Mouse (Mus musculus): ENCODE data around the gene Angel1. TPM values are rescaled to one million over a fixed set of nuclear protein-coding genes. Genes with fewer than 3 reads are reported as not detected.

The Angel1 gene
- total RNA-seq, 1 experiment from 2014 or later: 1.7 TPM

DNA sequence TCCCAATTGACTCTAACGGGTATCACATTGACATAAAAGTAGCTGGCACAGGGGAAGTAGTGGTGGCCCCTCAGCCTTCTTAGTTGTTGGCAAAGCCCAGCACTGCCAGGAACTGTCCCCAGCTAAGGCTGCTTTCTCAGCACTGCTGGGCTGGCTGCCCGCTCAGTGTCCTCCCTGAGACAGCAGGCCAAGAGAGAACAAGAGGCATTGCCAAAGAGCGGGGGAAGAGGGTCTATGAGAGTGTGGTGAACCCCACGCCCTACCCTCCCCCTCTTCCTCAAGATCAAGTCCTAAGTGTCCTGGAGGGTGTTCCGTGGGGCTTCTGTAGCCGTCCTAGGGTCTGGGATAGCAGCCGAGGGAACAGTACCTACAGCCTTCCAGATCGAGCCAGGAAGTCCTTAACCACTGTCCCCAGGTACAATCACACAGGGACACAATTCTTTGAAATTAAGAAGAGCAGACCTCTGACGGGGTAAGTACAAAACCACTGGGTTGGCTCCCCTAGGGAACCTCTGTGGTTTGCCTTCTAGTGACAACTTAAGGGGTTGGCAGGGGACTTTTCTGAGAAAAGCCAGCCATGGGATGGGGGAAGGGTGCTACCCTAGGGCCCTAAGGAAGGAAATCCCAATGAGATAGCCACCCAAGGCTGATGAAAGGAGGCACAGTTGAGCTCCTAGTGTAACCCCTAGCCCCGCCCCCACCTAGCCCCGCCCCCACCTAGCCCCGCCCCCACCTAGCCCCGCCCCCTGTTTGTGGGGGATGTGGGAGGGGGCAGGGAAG, 39.5 kb downstream of the Angel1 start:
- peak; percentile 65 to 67 for ATAC-seq (replicated peaks in 1 of 2; ENCODE audit: insufficient read depth in 1 of 2, low FRiP score in 2 of 2, low TSS enrichment in 1 of 2, low read depth in 1 of 2, poor library complexity in 2 of 2, severe bottlenecking in 2 of 2)

DNA sequence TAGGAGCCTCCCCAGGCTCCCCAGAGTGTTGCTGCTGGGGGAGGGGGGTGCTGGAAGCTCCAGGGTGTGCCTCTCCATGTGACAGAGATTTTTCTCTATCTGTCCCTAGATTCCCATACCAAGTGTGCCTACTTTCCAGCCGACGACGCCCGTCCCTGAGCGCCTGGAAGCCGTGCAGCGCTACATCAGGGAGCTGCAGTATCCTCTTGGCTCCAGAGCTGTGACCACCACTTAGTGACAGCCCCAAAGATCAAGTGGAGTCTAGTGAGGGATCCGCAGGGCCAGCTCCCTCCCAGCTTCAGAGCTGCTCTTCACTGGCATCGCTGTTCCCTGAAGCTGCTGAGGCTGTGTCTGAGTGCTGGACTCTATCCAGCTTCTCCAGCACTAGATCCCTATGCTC, 41.0 kb downstream of the Angel1 start:
- no peak for ATAC-seq (replicated peaks in 1 of 2; ENCODE audit: insufficient read depth in 1 of 2, low FRiP score in 2 of 2, low TSS enrichment in 1 of 2, low read depth in 1 of 2, poor library complexity in 2 of 2, severe bottlenecking in 2 of 2)

DNA sequence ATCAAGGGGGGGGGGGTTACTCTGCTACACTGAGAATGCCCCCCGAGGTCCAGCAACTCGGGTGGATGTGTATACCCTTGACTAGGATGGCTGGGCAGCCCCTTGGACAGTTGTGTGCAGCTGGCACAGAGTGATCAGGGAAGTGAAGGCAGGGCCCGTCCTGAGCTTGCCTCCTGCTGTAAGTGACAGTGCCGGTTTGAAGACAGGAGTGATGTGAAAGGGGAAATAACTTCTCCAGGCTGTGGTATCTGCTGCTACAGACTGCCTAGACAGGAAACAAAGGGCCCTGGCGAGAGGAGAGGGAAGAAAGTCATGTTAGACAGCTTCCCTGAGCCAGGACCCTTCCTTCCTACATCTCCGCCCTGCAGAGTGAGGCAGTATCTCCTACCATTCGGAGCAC, 42.6 kb downstream of the Angel1 start:
- ATAC-seq (replicated peaks in 1 of 2; ENCODE audit: insufficient read depth in 1 of 2, low FRiP score in 2 of 2, low TSS enrichment in 1 of 2, low read depth in 1 of 2, poor library complexity in 2 of 2, severe bottlenecking in 2 of 2): peak; percentile 46 to 62; a peak in 3 of 4 replicates

DNA sequence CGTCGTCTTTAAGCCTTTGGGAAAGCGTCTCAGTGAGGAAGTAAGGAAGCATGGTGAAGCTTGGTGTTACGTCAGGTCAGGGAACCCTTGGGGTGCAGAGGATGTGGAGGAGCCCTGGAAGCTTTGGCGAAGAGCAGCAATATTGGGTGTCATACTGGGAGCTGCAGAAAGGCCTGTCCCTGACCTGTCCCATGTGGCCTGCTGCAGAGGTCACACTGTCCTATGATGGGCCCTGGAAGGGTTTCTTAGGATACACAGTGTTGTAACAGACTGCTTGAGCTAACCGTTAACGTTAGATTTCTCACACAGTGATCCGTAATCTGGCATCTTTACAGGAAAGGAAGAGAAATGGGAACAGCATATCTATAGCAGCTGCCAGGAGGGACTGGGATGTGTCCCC, 44.1 kb downstream of the Angel1 start:
- no peak for ATAC-seq (replicated peaks in 1 of 2; ENCODE audit: insufficient read depth in 1 of 2, low FRiP score in 2 of 2, low TSS enrichment in 1 of 2, low read depth in 1 of 2, poor library complexity in 2 of 2, severe bottlenecking in 2 of 2)

DNA sequence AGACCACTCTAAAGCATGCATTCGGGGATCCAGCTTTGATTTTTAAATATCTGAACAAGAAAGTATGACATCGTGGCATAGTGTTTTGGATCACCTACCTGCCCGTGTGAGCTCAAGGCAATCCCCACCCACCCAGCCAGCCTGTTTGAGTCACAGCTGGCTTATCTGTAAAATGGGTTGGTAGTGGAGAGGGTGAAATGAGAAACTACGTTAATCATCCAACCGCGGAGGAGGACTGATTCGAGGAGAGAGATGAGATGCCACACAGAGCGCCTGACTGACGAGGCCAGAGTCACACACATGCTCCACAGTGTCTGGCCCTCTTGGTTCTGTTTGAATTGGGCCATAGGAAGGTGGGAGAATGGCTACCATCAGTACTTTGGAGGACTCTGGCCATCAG, 44.6 kb downstream of the Angel1 start:
- ATAC-seq (replicated peaks in 1 of 2; ENCODE audit: insufficient read depth in 1 of 2, low FRiP score in 2 of 2, low TSS enrichment in 1 of 2, low read depth in 1 of 2, poor library complexity in 2 of 2, severe bottlenecking in 2 of 2): no peak

DNA sequence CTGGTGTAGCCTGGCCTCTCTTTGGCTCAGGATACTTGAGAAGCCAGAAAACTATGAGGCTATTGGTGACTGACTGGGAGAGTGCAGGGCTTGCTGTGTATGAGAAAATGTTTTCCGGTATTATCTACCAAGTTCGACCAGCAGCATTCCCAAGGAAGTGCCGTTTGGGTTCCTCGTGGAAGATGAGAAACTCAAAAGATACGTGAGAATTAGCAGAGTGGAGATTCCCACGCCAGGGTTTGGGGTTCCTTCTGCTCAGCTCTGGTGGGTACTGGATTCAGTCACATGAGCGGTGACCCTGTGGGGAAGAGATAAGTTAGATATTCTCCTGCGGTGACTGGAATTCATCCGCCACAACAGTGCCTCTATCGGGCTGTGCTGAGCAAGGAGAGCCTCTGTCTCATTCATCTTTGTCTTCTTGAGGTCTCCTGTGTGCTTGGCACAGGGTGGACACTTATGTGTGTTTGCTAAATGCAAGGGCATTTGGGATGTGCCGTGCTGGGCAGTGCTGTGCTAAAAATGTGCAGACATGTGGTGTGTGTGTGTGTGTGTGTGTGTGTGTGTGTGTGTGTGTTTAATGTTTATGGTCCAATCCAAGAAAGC, 45.6 kb downstream of the Angel1 start:
- no peak for ATAC-seq (replicated peaks in 1 of 2; ENCODE audit: insufficient read depth in 1 of 2, low FRiP score in 2 of 2, low TSS enrichment in 1 of 2, low read depth in 1 of 2, poor library complexity in 2 of 2, severe bottlenecking in 2 of 2)

DNA sequence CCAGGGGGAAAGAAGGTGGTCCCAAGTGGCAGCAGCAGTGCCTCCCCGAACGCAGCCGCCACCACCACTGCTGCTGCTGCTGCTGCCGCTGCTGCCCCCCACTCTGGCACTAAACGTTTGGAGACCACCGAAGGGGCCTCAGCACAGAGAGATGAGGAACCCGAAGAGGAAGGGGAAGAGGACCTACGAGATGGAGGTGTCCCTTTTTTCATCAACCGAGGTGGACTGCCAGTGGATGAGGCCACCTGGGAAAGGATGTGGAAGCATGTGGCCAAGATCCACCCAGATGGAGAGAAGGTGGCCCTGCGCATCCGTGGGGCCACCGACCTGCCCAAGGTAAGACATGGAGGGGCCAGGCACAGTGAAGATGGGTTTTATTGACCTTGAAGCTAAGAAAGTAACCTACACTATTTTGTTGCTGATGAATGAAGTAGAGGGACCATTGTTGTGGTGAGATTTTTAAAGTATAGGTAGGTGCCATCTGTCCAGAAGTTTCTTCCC, 46.2 kb downstream of the Angel1 start:
- no peak for ATAC-seq (replicated peaks in 1 of 2; ENCODE audit: insufficient read depth in 1 of 2, low FRiP score in 2 of 2, low TSS enrichment in 1 of 2, low read depth in 1 of 2, poor library complexity in 2 of 2, severe bottlenecking in 2 of 2)

DNA sequence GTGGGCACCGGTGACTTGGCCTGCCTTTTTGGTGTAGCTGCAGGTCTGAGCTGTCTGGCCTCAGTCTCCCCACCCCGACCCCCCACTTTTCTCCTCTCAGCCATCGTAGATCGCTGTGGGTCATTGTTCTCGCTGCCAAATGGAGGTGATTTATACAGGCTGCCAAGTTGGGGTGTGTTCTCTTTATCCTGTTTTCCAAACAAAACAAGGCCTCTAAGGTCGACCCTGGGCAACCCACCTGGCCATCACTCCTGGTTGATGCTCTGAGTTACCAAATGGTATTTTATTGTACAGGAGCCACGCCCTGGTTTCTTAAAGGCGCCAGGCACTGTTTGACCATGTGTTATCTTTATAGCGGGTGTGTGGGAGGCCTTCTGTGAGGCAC, 46.7 kb downstream of the Angel1 start:
- no peak for ATAC-seq (replicated peaks in 1 of 2; ENCODE audit: insufficient read depth in 1 of 2, low FRiP score in 2 of 2, low TSS enrichment in 1 of 2, low read depth in 1 of 2, poor library complexity in 2 of 2, severe bottlenecking in 2 of 2)

DNA sequence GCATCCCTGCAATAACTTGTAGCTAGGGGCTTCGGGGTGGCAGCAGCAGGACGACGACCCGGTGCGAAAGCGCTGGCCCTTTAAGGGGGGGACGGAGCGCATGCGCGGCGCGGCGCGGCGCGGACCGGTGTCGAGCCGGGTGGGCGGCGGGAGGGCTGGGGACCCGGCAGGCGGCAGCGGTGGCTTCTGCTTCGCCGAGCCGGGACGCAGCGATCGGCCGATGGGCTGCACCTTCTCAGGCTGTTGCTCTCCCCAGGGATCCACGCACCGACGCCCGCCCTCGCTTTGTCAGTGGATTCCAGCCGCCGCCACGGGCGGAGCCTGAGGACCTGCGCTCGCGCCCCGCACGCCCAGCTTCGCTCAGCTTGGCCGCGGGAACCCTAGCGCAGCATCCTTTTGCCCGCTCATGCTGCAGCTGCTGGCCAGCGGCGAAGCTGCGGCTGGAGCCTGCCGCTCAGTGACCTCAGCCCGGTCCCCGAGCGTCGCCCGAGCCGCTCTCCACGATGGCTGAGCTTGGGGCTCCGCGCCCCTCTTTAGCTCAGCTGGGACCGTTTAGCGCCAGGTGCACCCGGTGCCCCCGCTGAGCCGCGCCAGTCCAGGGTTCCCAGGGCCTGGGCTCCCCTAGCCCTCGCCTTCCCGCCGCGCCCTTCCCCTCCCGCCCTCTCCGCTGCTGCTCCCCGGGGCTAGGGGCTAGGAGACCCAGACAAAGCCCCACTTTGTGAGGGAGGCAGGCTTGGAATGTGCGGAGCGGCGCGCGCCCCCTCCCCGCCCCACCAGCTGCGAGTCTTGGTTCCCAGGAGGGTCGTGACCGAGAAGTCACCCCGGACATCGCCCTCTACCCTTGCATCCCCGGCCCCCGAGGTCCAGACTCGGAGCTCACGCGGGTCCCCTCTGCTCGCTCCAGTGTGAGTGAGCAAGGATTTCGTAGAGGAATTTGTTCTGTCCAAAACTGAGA, 47.4 kb downstream of the Angel1 start, which contains the start of gene Vash1:
Gene Vash1, plus strand, starts transcription at position 110 of the 955 bp plus-strand sequence.
- ATAC-seq (replicated peaks in 1 of 2; ENCODE audit: insufficient read depth in 1 of 2, low FRiP score in 2 of 2, low TSS enrichment in 1 of 2, low read depth in 1 of 2, poor library complexity in 2 of 2, severe bottlenecking in 2 of 2): peak in 1 of 2 experiments; percentile 47; a peak in 2 of 4 replicates

DNA sequence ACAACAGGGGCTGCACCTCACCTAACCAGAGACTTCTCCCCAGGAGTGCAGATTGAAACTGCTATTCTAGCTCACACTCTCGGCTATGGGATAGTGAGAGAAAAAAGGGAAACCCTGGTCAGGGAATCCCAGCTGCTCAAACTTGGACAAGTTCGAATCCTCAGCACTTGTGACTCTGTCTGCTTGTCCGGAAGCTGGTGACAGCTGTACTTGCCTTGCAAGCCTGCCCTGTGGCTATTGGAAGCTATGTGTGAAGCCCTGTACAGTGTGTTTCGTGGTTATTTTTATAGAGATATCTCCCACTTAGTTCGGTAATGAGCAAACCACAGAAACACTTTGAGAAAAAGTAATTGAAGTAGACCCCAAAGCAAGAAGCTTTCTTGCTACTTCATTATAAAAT, 53.8 kb downstream of the Angel1 start:
- ATAC-seq (replicated peaks in 1 of 2; ENCODE audit: insufficient read depth in 1 of 2, low FRiP score in 2 of 2, low TSS enrichment in 1 of 2, low read depth in 1 of 2, poor library complexity in 2 of 2, severe bottlenecking in 2 of 2): no peak

DNA sequence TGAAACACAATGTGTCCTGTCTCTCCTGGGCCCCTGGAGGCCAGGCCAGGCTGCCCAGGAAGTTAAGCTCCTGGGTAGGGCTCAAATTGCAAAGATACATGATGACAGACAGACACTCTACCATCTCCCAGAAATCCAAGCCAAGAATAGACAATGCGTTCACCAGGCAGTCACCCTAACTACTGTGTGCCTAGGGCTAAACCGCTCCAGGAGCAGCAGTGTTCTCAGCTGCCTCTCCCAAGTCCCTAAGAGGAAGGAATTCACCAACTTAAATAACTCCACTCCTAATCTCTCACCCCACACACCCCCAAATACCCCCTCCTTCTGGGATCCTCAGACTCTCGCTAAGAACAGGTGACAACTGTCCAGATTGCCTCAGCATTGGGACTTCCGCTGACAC, 54.2 kb downstream of the Angel1 start:
- ATAC-seq (replicated peaks in 1 of 2; ENCODE audit: insufficient read depth in 1 of 2, low FRiP score in 2 of 2, low TSS enrichment in 1 of 2, low read depth in 1 of 2, poor library complexity in 2 of 2, severe bottlenecking in 2 of 2): no peak

DNA sequence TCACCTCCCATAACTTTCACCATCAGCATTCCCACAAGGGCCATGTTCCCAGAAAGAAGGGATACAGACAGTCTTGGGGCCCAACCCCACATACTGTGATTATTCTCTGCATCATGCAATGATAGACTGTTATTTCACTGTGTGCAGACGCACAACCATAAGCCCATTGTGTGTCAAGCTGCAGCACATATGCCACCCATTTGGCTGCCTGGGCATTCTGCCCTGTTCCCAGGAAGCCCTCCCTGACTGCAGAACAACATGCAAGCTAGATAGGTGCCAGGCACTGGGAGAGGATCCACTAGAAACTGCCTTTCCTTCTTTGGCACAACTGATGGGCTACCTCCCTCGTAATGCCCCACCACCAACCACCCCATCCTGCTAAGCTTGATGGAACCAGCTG, 57.9 kb downstream of the Angel1 start:
- no peak for ATAC-seq (replicated peaks in 1 of 2; ENCODE audit: insufficient read depth in 1 of 2, low FRiP score in 2 of 2, low TSS enrichment in 1 of 2, low read depth in 1 of 2, poor library complexity in 2 of 2, severe bottlenecking in 2 of 2)

DNA sequence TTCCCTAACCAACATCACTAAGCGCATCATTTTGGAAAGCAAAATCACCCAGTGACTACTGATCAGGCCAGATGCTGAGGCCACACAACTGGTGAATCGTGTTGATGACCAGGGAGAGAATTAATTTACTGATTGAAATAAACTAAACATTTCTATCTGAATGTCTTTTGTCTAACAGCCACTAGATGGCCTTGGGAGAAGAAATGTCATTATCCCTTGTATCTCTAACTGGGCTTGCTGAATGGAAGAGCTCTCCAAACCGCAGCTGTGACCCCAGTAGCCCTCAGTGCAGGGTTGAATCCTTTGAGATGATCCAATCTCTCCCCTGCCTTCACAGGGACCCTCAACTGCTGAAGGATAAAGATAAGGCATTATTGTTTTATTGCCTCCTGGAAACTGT, 60.6 kb downstream of the Angel1 start:
- 0 out of 4 replicates have a peak, but pooled peaks of 1 of the 2 experiments have one; percentile 42 for ATAC-seq (replicated peaks in 1 of 2; ENCODE audit: insufficient read depth in 1 of 2, low FRiP score in 2 of 2, low TSS enrichment in 1 of 2, low read depth in 1 of 2, poor library complexity in 2 of 2, severe bottlenecking in 2 of 2)

DNA sequence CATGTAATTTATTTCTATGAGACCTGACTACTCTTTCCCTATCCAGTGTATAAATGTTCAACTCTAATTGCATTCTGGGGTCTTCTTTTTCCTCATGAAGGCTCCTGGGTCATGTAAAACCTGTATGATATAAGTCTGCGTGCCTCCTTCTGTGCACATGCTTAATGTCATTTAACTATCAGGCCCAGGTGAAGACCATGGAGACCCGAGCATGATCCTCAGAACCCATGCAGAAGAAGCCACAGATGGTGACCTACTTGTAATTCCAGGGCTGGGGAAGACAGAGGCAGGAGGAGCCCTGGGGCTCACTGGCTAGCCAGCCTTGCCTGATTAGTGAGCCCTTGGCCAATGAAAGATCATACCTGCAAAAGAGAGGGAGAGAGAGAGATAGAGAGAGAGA, 65.8 kb downstream of the Angel1 start:
- ATAC-seq (replicated peaks in 1 of 2; ENCODE audit: insufficient read depth in 1 of 2, low FRiP score in 2 of 2, low TSS enrichment in 1 of 2, low read depth in 1 of 2, poor library complexity in 2 of 2, severe bottlenecking in 2 of 2): no peak

DNA sequence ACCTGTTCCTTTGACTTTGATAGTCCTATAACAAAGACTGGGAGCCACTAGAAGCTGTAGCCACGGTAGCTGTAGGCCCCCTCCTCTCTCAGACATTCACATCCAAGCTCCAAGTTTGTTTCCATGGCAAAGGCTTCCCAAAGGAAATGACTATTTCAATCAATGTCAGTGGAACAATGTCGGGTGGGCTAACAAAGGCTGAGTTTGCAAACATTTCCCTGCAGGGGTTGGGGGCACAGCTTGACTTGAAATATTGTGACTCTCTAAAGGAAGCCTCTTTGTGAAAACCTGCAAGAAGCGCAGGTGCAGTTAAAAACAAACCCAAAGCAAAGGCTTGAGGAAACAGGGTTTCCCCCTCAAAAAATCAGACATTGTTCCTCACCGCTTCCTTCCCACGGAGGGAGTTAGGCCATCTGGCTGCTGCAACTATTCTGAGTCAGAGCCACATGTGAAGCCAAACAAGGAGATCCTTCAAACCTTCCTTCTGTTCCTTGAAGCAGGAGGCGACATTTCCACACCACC, 66.8 kb downstream of the Angel1 start:
- ATAC-seq (replicated peaks in 1 of 2; ENCODE audit: insufficient read depth in 1 of 2, low FRiP score in 2 of 2, low TSS enrichment in 1 of 2, low read depth in 1 of 2, poor library complexity in 2 of 2, severe bottlenecking in 2 of 2): no peak

DNA sequence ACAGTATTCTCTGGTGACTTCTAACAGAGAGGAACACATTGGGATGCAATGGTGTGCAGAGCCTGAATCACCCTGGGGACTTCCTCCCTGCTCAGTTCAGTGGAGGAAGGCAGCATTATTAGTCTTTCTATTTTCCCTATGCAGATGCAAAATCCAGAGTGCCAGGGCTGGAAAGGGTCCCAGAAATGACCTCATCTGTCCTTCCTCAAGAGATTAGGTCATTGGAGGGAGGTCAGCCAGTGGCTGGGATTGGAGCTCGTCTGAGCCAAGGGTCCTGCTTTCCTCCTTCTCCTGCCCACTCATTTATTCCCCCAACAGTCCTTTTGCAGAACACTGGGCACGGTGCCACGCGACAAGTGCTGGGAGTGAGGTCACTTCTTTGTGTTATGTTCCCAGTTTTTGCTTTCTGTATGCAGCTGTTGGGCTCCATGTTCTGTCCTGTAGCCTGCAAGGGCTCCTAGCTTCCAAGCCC, 73.7 kb downstream of the Angel1 start:
- no peak for ATAC-seq (replicated peaks in 1 of 2; ENCODE audit: insufficient read depth in 1 of 2, low FRiP score in 2 of 2, low TSS enrichment in 1 of 2, low read depth in 1 of 2, poor library complexity in 2 of 2, severe bottlenecking in 2 of 2)

DNA sequence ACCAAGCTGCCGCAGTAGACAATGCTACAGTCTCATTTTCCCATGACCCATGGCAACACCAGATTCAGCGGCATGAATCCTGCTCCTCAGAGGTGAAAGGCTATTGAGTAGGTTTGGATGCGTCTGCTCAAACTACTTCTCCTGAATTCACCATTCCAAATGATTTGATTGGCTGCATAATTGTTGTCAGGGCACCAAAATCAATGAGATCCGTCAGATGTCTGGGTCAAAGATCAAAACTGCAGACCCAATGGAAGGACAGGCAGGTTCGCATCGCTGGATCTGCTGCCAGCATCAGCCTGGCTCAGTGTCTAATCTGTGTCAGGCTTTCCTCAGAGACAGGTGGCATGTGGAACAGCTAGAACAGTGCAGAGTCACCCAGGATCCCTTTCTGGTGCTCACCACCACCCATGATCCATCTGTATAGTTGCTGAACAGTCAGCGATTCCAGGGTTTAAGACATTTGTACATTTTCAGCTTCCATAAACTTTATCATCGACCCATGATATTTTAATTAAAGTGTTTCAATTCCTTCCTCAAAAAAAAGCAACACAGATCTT, 74.9 kb downstream of the Angel1 start:
- no peak for ATAC-seq (replicated peaks in 1 of 2; ENCODE audit: insufficient read depth in 1 of 2, low FRiP score in 2 of 2, low TSS enrichment in 1 of 2, low read depth in 1 of 2, poor library complexity in 2 of 2, severe bottlenecking in 2 of 2)
